Mouse (Mus musculus) testis, adult 2 months (tissue): ENCODE results near the gene Filip1l.

Experiments
- CTCF ChIP-seq: fragments of 200-500 bp; IDR thresholded peaks from 2 replicates; pipeline ENCODE4 v1.5.1; 2012; ENCODE audit warnings: low read depth, mild to moderate bottlenecking, inconsistent platforms, low read length, moderate library complexity; ENCODE audit not compliant: control insufficient read depth, insufficient read depth, insufficient replicate concordance
- POLR2A ChIP-seq: fragments of 200-500 bp; IDR thresholded peaks from 2 replicates; pipeline ENCODE4 v1.6.1; 2012; ENCODE audit warnings: low read depth, mild to moderate bottlenecking, inconsistent platforms, low read length, moderate library complexity; ENCODE audit not compliant: control insufficient read depth

- TF ChIP-seq CTCF, result no peak
- TF ChIP-seq POLR2A, result no peak
These were observed 69.0 kb downstream of the Filip1l start for GRCm38 (mm10) chr16:57421680-57422417.
